Mouse (Mus musculus): ENCODE measurements around the gene Spata4. TPM values are rescaled to one million over a fixed set of nuclear protein-coding genes. Genes with fewer than 3 reads are reported as not detected.

Spata4 gene
- polyA plus RNA-seq (2014; fragmentation: Nextera tagmentation; extraction: Ambion mirVana), result not detected in 2 replicates

- H3K27me3 ChIP-seq (ENCODE audit: control insufficient read depth, insufficient read depth, low read length), result no peaks in the 10 kb centered on the region
- no peaks in the 10 kb centered on the region for H3K4me1 ChIP-seq (ENCODE audit: control insufficient read depth, insufficient read depth, low read length)
- ATAC-seq (replicated peaks; ENCODE audit: insufficient number of reproducible peaks, low FRiP score, low TSS enrichment, low read depth) (peak; percentile 80), DNase-seq (ENCODE audit: low spot score) (peak; percentile 76)
- peak within 1 kb of the TSS; percentile 26 for H3K4me3 ChIP-seq (ENCODE audit: low read depth, low read length)
- H3K4me2 ChIP-seq (ENCODE audit: low read depth, low read length), result peak within 1 kb of the TSS; percentile 33
- no peak within 1 kb of the TSS for H3K27ac ChIP-seq (replicated peaks; ENCODE audit: low read depth, low read length)
- peak within 1 kb of the TSS; percentile 2; the same call in 1 of the 2 replicates for H3K9ac ChIP-seq (replicated peaks; ENCODE audit: low read length)
- H3K9me3 ChIP-seq (replicated peaks; ENCODE audit: control insufficient read depth, low read length), result no peaks in the 10 kb centered on the region
- no peaks in the 10 kb centered on the region for H3K36me3 ChIP-seq (replicated peaks; ENCODE audit: control insufficient read depth, insufficient read depth, low read depth, low read length)
- WGBS, result 10% methylated on average over 21 of the region's 21 CpGs
Observed at GRCm38 (mm10) chr8:54600671-54601251, at the start of gene Spata4. Gene Spata4 (plus strand): TSS chr8:54600781.

DNA sequence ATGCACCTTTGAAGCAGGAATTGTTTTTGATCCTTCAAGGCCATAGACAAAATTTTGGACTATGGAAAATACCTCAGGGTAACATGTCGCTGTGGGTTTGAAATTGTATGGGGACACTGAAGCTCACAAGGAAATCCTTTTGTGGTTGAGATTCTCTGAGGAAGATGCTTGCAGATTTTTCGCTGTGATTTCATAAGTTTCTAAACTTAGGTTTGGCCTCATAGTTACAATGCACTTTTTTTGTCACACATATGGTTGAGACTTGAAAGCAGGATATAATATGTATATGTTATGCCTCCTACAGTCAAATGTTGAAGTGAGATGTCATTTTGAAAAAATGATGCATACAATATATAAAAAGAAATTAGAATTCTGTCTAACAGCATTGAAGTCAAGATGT lies 45.7 kb upstream of the Spata4 start:
- no peaks in the 10 kb centered on the region for H3K36me3 ChIP-seq (replicated peaks; ENCODE audit: control insufficient read depth, insufficient read depth, low read depth, low read length)
- H3K4me2 ChIP-seq (ENCODE audit: low read depth, low read length), result no peak overlapping the region
- DNase-seq (ENCODE audit: low spot score) (no peak), ATAC-seq (replicated peaks; ENCODE audit: insufficient number of reproducible peaks, low FRiP score, low TSS enrichment, low read depth) (no peak)
- WGBS, result 80% methylated on average over 2 of the region's 2 CpGs
- H3K9ac ChIP-seq (replicated peaks; ENCODE audit: low read length), result no peak overlapping the region
- no peaks in the 10 kb centered on the region for H3K27me3 ChIP-seq (ENCODE audit: control insufficient read depth, insufficient read depth, low read length)
- H3K27ac ChIP-seq (replicated peaks; ENCODE audit: low read depth, low read length), result no peak overlapping the region
- no peaks in the 10 kb centered on the region for H3K9me3 ChIP-seq (replicated peaks; ENCODE audit: control insufficient read depth, low read length)
- no peaks in the 10 kb centered on the region for H3K4me1 ChIP-seq (ENCODE audit: control insufficient read depth, insufficient read depth, low read length)
- no peak overlapping the region for H3K4me3 ChIP-seq (ENCODE audit: low read depth, low read length)

DNA sequence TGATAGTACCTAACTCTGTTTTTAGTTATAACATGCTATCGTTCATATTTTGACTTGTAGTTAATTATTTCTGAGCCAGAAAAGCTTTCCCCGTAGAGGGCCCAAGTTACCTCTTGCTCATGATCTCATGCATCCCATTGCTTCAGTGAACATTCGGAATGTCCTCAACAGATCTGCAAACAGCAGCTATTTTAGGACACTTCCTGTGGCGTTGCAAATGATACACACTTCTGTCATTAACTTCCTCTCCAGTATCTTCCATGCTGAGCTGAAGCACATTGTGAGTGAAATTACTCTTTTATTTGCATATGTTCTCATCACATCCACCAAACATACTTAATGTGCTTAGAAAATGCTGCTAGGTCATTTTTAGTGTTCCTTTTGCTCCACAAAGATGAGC lies 38.4 kb upstream of the Spata4 start:
- H3K4me1 ChIP-seq (ENCODE audit: control insufficient read depth, insufficient read depth, low read length), result no peaks in the 10 kb centered on the region
- no peak overlapping the region for H3K4me2 ChIP-seq (ENCODE audit: low read depth, low read length)
- no peak overlapping the region for H3K27ac ChIP-seq (replicated peaks; ENCODE audit: low read depth, low read length)
- H3K9me3 ChIP-seq (replicated peaks; ENCODE audit: control insufficient read depth, low read length), result no peaks in the 10 kb centered on the region
- 70% methylated on average over 4 of the region's 4 CpGs for WGBS
- H3K27me3 ChIP-seq (ENCODE audit: control insufficient read depth, insufficient read depth, low read length), result no peaks in the 10 kb centered on the region
- no peak for ATAC-seq (replicated peaks; ENCODE audit: insufficient number of reproducible peaks, low FRiP score, low TSS enrichment, low read depth)
- no peaks in the 10 kb centered on the region for H3K36me3 ChIP-seq (replicated peaks; ENCODE audit: control insufficient read depth, insufficient read depth, low read depth, low read length)
- no peak for DNase-seq (ENCODE audit: low spot score)
- H3K9ac ChIP-seq (replicated peaks; ENCODE audit: low read length), result no peak overlapping the region
- H3K4me3 ChIP-seq (ENCODE audit: low read depth, low read length), result no peak overlapping the region

GRCm38 (mm10) chr8:54565181-54565580 lies 35.4 kb upstream of the Spata4 start:
- no peak for DNase-seq (ENCODE audit: low spot score)
- no peaks in the 10 kb centered on the region for H3K4me1 ChIP-seq (ENCODE audit: control insufficient read depth, insufficient read depth, low read length)
- no peak for ATAC-seq (replicated peaks; ENCODE audit: insufficient number of reproducible peaks, low FRiP score, low TSS enrichment, low read depth)
- H3K9me3 ChIP-seq (replicated peaks; ENCODE audit: control insufficient read depth, low read length), result no peaks in the 10 kb centered on the region
- no peaks in the 10 kb centered on the region for H3K36me3 ChIP-seq (replicated peaks; ENCODE audit: control insufficient read depth, insufficient read depth, low read depth, low read length)
- H3K4me3 ChIP-seq (ENCODE audit: low read depth, low read length), result no peak overlapping the region
- H3K9ac ChIP-seq (replicated peaks; ENCODE audit: low read length), result no peak overlapping the region
- H3K27me3 ChIP-seq (ENCODE audit: control insufficient read depth, insufficient read depth, low read length), result no peaks in the 10 kb centered on the region
- H3K4me2 ChIP-seq (ENCODE audit: low read depth, low read length), result no peak overlapping the region
- WGBS, result 90% methylated on average over 1 of the region's 1 CpGs
- no peak overlapping the region for H3K27ac ChIP-seq (replicated peaks; ENCODE audit: low read depth, low read length)

DNA sequence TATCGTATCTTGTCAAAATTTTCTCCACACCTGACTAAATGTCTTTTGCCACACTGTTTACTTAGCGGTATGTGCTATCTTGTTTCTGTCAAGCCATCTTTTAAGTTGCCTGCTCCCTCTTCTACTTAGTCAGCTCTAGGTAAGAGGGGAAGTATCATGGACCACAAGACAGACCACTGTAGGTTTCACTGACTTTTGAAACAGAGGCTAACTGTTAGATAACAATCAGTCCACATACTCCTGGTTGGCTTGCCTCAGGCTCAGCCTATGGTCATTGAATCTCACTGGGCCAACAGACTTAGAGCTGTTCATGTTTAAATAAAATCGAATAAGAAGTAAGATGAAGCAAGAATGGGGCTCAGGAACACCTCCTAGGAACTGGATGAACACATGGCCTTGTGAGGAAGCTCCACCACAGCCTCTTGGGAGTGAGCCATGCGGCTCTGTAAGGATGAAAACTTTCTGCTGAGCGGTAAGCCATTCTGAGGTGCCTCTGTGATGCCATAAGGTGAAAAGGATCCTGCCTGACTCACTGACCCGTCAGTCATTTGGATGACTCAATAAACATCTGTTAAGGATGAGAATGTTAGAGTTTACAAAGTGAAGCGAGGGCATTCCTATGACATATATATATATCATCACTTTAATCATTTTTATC lies 34.8 kb upstream of the Spata4 start:
- Histone ChIP-seq H3K9me3 (replicated peaks; ENCODE audit: control insufficient read depth, low read length) (no peaks in the 10 kb centered on the region), H3K4me3 (ENCODE audit: low read depth, low read length) (no peak overlapping the region), H3K4me1 (ENCODE audit: control insufficient read depth, insufficient read depth, low read length) (no peaks in the 10 kb centered on the region), H3K36me3 (replicated peaks; ENCODE audit: control insufficient read depth, insufficient read depth, low read depth, low read length) (no peaks in the 10 kb centered on the region), H3K27ac (replicated peaks; ENCODE audit: low read depth, low read length) (no peak overlapping the region), H3K9ac (replicated peaks; ENCODE audit: low read length) (no peak overlapping the region), H3K4me2 (ENCODE audit: low read depth, low read length) (no peak overlapping the region), H3K27me3 (ENCODE audit: control insufficient read depth, insufficient read depth, low read length) (no peaks in the 10 kb centered on the region)
- ATAC-seq (replicated peaks; ENCODE audit: insufficient number of reproducible peaks, low FRiP score, low TSS enrichment, low read depth) (no peak), DNase-seq (ENCODE audit: low spot score) (no peak)
- WGBS, result 82% methylated on average over 7 of the region's 7 CpGs

DNA sequence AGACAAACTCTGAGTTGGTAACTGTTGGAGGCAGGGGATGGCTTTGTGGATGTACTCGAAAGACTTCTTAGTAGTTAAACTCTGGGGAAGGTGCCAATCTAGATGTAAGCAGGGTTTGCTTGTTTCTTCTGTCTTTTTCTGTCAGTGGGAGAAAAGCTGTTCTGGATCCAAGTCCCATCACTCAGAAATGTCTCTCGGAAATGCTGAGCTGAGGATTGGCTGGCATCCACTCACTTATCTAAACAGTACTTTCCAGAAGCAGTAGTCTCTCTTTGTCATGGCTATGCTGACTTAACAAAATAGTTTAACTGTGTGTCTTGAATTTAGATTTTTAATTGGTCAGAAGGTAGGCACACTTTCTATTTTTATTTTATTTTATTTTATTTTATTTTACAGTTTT lies 33.4 kb upstream of the Spata4 start:
- Histone ChIP-seq H3K27ac (replicated peaks; ENCODE audit: low read depth, low read length) (no peak overlapping the region), H3K27me3 (ENCODE audit: control insufficient read depth, insufficient read depth, low read length) (no peaks in the 10 kb centered on the region), H3K9me3 (replicated peaks; ENCODE audit: control insufficient read depth, low read length) (no peaks in the 10 kb centered on the region), H3K36me3 (replicated peaks; ENCODE audit: control insufficient read depth, insufficient read depth, low read depth, low read length) (no peaks in the 10 kb centered on the region), H3K9ac (replicated peaks; ENCODE audit: low read length) (no peak overlapping the region), H3K4me1 (ENCODE audit: control insufficient read depth, insufficient read depth, low read length) (no peaks in the 10 kb centered on the region), H3K4me3 (ENCODE audit: low read depth, low read length) (no peak overlapping the region), H3K4me2 (ENCODE audit: low read depth, low read length) (no peak overlapping the region)
- DNase-seq (ENCODE audit: low spot score) (no peak), ATAC-seq (replicated peaks; ENCODE audit: insufficient number of reproducible peaks, low FRiP score, low TSS enrichment, low read depth) (no peak)
- 71% methylated on average over 2 of the region's 2 CpGs for WGBS

- Histone ChIP-seq H3K27me3 (ENCODE audit: control insufficient read depth, insufficient read depth, low read length) (no peaks in the 10 kb centered on the region), H3K9me3 (replicated peaks; ENCODE audit: control insufficient read depth, low read length) (no peaks in the 10 kb centered on the region), H3K9ac (replicated peaks; ENCODE audit: low read length) (no peak overlapping the region), H3K4me1 (ENCODE audit: control insufficient read depth, insufficient read depth, low read length) (no peaks in the 10 kb centered on the region), H3K36me3 (replicated peaks; ENCODE audit: control insufficient read depth, insufficient read depth, low read depth, low read length) (no peaks in the 10 kb centered on the region), H3K27ac (replicated peaks; ENCODE audit: low read depth, low read length) (no peak overlapping the region), H3K4me2 (ENCODE audit: low read depth, low read length) (no peak overlapping the region), H3K4me3 (ENCODE audit: low read depth, low read length) (no peak overlapping the region)
- WGBS, result 46% methylated on average over 15 of the region's 15 CpGs
- ATAC-seq (replicated peaks; ENCODE audit: insufficient number of reproducible peaks, low FRiP score, low TSS enrichment, low read depth) (no peak), DNase-seq (ENCODE audit: low spot score) (peak; percentile 23)
Observed at GRCm38 (mm10) chr8:54570618-54571609, 29.7 kb upstream of the Spata4 start.
